Mouse (Mus musculus) lung, embryonic 15.5 days (tissue): ENCODE measurements at regions not wholly inside any gene's neighbourhood (a gene's known extent, or its start where the extent isn't known, plus 50 kb on each side); places are given as distances from the start of the nearest gene placed in this dataset.

Experiments
- ATAC-seq: fragments of 200-750 bp; cut with Nextera tagmentation; 2 replicates; pipeline ENCODE4 v1.8.0; 2017; ENCODE audit warnings: moderate number of reproducible peaks, borderline replicate concordance; ENCODE audit not compliant: low FRiP score, low TSS enrichment; ENCODE audit errors: extremely low read depth
- H3K27ac ChIP-seq: fragments of 300-500 bp; sonication (generic); 2 replicates; pipeline ENCODE4 v1.5.1; 2015; ENCODE audit warnings: moderate library complexity, mild to moderate bottlenecking, inconsistent platforms
- H3K27me3 ChIP-seq: fragments of 300-500 bp; sonication (generic); 2 replicates; pipeline ENCODE4 v1.6.1; 2015; ENCODE audit warnings: inconsistent platforms
- H3K36me3 ChIP-seq: fragments of 300-500 bp; sonication (generic); 2 replicates; pipeline ENCODE4 v1.6.1; 2015; ENCODE audit warnings: inconsistent platforms
- H3K4me1 ChIP-seq: fragments of 300-500 bp; sonication (generic); 2 replicates; pipeline ENCODE4 v1.6.1; 2015; ENCODE audit warnings: inconsistent platforms
- H3K4me2 ChIP-seq: fragments of 300-500 bp; sonication (generic); 2 replicates; pipeline ENCODE4 v1.6.1; 2015; ENCODE audit warnings: inconsistent platforms, mild to moderate bottlenecking, moderate library complexity
- H3K4me3 ChIP-seq: fragments of 300-500 bp; sonication (generic); 2 replicates; pipeline ENCODE4 v1.5.1; 2015; ENCODE audit warnings: mild to moderate bottlenecking, inconsistent platforms
- H3K9ac ChIP-seq: fragments of 300-500 bp; sonication (generic); 2 replicates; pipeline ENCODE4 v1.6.1; 2015; ENCODE audit warnings: inconsistent platforms
- H3K9me3 ChIP-seq: fragments of 300-500 bp; sonication (generic); 2 replicates; pipeline ENCODE4 v1.6.1; 2016; ENCODE audit warnings: inconsistent platforms
- WGBS: fragments of 180-500 bp; shearing (Covaris S2); methylation state at CpG from one replicate; pipeline ENCODE4 v1.1.7; 2015; 5-methylcytosine and 5-hydroxymethylcytosine counted together

GRCm38 (mm10) chr7:70799031-70799766 lies 432.7 kb upstream of the Nr2f2 start:
- H3K4me1 ChIP-seq: peaks cover 13% of the 10 kb centered on the region; the same call in 1 of the 2 replicates
- no peaks in the 10 kb centered on the region for H3K27me3 ChIP-seq
- no peak overlapping the region for H3K4me3 ChIP-seq
- no peak overlapping the region for H3K4me2 ChIP-seq
- WGBS: 54% methylated on average over 6 of the region's 6 CpGs
- no peak for ATAC-seq
- H3K27ac ChIP-seq: no peak overlapping the region
- no peaks in the 10 kb centered on the region for H3K9me3 ChIP-seq
- H3K36me3 ChIP-seq: no peaks in the 10 kb centered on the region
- no peak overlapping the region for H3K9ac ChIP-seq

DNA sequence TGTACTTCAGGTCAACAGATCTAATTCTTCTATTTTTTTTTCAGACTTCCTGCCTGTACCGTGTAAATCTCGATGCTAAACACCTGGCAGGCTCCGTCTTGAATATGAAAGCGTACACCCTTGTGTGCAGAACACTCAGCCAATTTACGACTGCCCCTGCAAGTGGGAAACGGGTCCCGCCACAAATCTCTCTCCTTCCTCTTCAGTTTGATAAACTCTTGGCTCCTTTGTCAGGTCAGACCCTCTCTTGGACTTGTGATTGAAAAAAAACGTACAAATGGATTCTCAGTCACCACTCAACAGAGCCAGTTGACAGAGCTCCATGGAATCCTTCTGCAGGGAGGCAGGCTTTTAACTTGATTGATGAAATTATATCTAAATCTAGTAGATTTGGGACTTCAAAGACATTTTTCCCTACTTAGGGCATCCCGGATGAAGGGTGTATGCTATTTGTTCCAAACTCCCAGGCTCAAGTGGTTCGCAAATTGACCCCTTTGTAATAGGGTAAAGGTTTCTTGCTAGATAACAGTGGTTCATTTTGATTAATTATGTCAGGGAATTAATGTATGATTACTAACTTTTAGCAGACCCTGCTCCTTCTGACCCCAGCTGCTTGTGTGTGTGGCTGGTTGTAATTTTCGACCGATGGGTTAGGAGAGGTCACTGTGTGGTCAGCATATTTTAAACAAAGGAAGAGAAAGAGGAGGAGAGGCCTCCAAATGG lies 429.7 kb upstream of the Nr2f2 start:
- no peak for ATAC-seq
- H3K4me1 ChIP-seq: peaks cover 10% of the 10 kb centered on the region; the same call in 1 of the 2 replicates
- peak overlapping the region; percentile 50; the same call in 1 of the 2 replicates for H3K27ac ChIP-seq

GRCm38 (mm10) chr7:70788902-70789796 lies 422.6 kb upstream of the Nr2f2 start:
- no peak; the same call in 1 of the 2 replicates for ATAC-seq
- no peak overlapping the region for H3K4me3 ChIP-seq
- H3K4me2 ChIP-seq: no peak overlapping the region
- no peaks in the 10 kb centered on the region for H3K9me3 ChIP-seq
- H3K27me3 ChIP-seq: no peaks in the 10 kb centered on the region
- H3K4me1 ChIP-seq: 0 out of 2 replicates have a peak, but pooled peaks cover 6% of the 10 kb centered on the region
- no peaks in the 10 kb centered on the region for H3K36me3 ChIP-seq
- no peak overlapping the region for H3K9ac ChIP-seq
- no peak overlapping the region for H3K27ac ChIP-seq
- 23% methylated on average over 21 of the region's 21 CpGs for WGBS

More for the DNA sequence above, 429.7 kb upstream of the Nr2f2 start:
- Histone ChIP-seq H3K9ac (no peak overlapping the region), H3K9me3 (no peaks in the 10 kb centered on the region), H3K27me3 (no peaks in the 10 kb centered on the region), H3K4me2 (peak overlapping the region; percentile 29; the same call in 1 of the 2 replicates), H3K36me3 (no peaks in the 10 kb centered on the region), H3K4me3 (no peak overlapping the region)
- WGBS: 16% methylated on average over 12 of the region's 12 CpGs

GRCm38 (mm10) chr7:70787966-70788365 lies 421.4 kb upstream of the Nr2f2 start:
- Histone ChIP-seq H3K9ac (no peak overlapping the region), H3K4me1 (0 out of 2 replicates have a peak, but pooled peaks cover 6% of the 10 kb centered on the region), H3K4me3 (no peak overlapping the region), H3K9me3 (no peaks in the 10 kb centered on the region), H3K4me2 (no peak overlapping the region), H3K36me3 (no peaks in the 10 kb centered on the region), H3K27ac (no peak overlapping the region), H3K27me3 (no peaks in the 10 kb centered on the region)
- no peak for ATAC-seq
- WGBS: 32% methylated on average over 5 of the region's 5 CpGs

- Histone ChIP-seq H3K36me3 (no peaks in the 10 kb centered on the region), H3K9me3 (no peaks in the 10 kb centered on the region), H3K4me1 (no peaks in the 10 kb centered on the region), H3K4me2 (no peak overlapping the region), H3K4me3 (no peak overlapping the region), H3K27ac (no peak overlapping the region), H3K27me3 (no peaks in the 10 kb centered on the region), H3K9ac (no peak overlapping the region)
- no peak for ATAC-seq
- 22% methylated on average over 2 of the region's 2 CpGs for WGBS
Measured at GRCm38 (mm10) chr7:70780742-70781332, 414.3 kb upstream of the Nr2f2 start.

DNA sequence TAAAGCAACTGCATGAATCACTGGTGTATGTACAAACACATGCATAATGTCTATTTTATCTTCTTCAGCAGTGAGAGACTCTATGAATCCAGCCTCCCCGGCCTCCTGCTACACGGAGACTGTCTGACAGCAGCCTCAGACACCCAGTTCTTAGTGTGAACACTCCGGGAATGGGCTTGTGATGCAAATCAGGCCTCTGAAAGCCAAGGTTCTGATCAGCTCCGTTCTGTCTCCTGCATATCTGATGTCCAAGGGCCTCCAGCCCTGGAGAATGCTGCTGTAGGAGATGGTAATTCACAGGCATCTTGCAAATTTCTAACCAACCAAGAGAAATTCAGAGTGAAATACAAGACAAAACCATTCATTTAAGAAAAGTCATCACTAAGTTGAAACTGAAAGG lies 411.2 kb upstream of the Nr2f2 start:
- Histone ChIP-seq H3K9me3 (no peaks in the 10 kb centered on the region), H3K9ac (no peak overlapping the region), H3K27me3 (no peaks in the 10 kb centered on the region), H3K4me1 (no peaks in the 10 kb centered on the region; the same call in 1 of the 2 replicates), H3K36me3 (no peaks in the 10 kb centered on the region), H3K4me3 (no peak overlapping the region), H3K4me2 (no peak overlapping the region), H3K27ac (no peak overlapping the region)
- ATAC-seq: no peak
- WGBS: 48% methylated on average over 4 of the region's 4 CpGs

- H3K9me3 ChIP-seq: no peaks in the 10 kb centered on the region
- H3K27me3 ChIP-seq: no peaks in the 10 kb centered on the region
- no peak overlapping the region for H3K27ac ChIP-seq
- no peak for ATAC-seq
- no peak overlapping the region for H3K4me2 ChIP-seq
- no peaks in the 10 kb centered on the region for H3K36me3 ChIP-seq
- H3K9ac ChIP-seq: no peak overlapping the region
- H3K4me1 ChIP-seq: no peaks in the 10 kb centered on the region; the same call in 1 of the 2 replicates
- H3K4me3 ChIP-seq: no peak overlapping the region
- 38% methylated on average over 6 of the region's 6 CpGs for WGBS
Measured at GRCm38 (mm10) chr7:70769655-70770054, 403.1 kb upstream of the Nr2f2 start.

- Histone ChIP-seq H3K4me2 (no peak overlapping the region), H3K4me1 (no peaks in the 10 kb centered on the region), H3K9ac (no peak overlapping the region), H3K27me3 (no peaks in the 10 kb centered on the region), H3K9me3 (no peaks in the 10 kb centered on the region), H3K4me3 (no peak overlapping the region), H3K27ac (no peak overlapping the region), H3K36me3 (no peaks in the 10 kb centered on the region)
- no peak; the same call in 1 of the 2 replicates for ATAC-seq
- WGBS: 38% methylated on average over 5 of the region's 5 CpGs
Measured at GRCm38 (mm10) chr7:70767697-70768096, 401.2 kb upstream of the Nr2f2 start.

DNA sequence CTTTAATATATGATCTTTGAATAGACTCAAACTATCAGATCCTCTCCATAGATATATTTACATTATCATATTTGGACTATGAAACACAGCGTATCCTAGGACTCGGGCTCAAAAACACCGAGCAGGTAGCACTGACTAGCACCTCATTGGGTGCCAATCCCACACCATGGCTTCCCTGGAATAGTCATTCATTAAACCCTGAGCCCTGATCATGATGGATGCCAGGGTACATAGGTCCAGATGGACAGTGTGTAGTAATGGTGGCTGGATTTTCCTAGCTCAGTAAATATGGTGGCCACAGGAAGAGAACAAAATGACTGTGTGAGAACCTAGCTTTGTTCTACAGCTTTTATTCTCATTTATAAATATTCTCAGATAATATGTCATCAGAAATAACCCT lies 390.1 kb upstream of the Nr2f2 start:
- Histone ChIP-seq H3K27me3 (no peaks in the 10 kb centered on the region), H3K4me2 (no peak overlapping the region), H3K27ac (no peak overlapping the region), H3K4me3 (no peak overlapping the region), H3K4me1 (no peaks in the 10 kb centered on the region), H3K36me3 (no peaks in the 10 kb centered on the region), H3K9me3 (no peaks in the 10 kb centered on the region), H3K9ac (no peak overlapping the region)
- WGBS: 92% methylated on average over 3 of the region's 3 CpGs
- ATAC-seq: no peak

GRCm38 (mm10) chr7:70754826-70755225 lies 388.3 kb upstream of the Nr2f2 start:
- H3K27ac ChIP-seq: no peak overlapping the region
- H3K9me3 ChIP-seq: no peaks in the 10 kb centered on the region
- no peaks in the 10 kb centered on the region for H3K27me3 ChIP-seq
- ATAC-seq: no peak
- no peak overlapping the region for H3K9ac ChIP-seq
- WGBS: 82% methylated on average over 1 of the region's 1 CpGs
- H3K36me3 ChIP-seq: no peaks in the 10 kb centered on the region
- H3K4me3 ChIP-seq: no peak overlapping the region
- no peaks in the 10 kb centered on the region for H3K4me1 ChIP-seq
- H3K4me2 ChIP-seq: no peak overlapping the region

DNA sequence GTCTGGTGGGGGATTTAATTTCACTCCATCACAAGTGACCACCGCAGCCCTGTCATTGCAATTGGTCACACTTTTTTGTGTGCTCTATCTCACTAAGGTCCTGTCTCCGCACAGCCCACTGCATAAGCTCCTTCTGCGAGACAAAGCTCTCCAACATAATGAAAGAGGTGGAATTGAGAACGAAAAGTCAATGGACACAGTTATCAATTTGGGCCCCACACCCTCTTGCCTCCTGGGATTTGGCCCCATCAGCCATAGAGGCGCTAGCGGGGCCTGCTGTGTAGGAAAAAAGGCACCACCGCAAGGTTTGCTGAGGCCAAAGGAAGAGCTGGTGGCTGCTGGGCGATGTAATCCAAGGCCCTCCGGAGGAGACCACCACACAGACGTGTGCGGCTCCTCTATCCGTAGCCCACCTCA lies 386.3 kb upstream of the Nr2f2 start:
- Histone ChIP-seq H3K4me1 (0 out of 2 replicates have a peak, but pooled peaks cover 4% of the 10 kb centered on the region), H3K4me3 (no peak overlapping the region), H3K9ac (no peak overlapping the region), H3K36me3 (no peaks in the 10 kb centered on the region), H3K27ac (no peak overlapping the region), H3K4me2 (no peak overlapping the region), H3K9me3 (no peaks in the 10 kb centered on the region), H3K27me3 (no peaks in the 10 kb centered on the region)
- WGBS: 91% methylated on average over 12 of the region's 12 CpGs
- ATAC-seq: no peak
